Mouse (Mus musculus): ENCODE results near the gene Arvcf.
A peak's percentile ranks its signal among the peaks of the same experiment; 100 is the strongest.

Gene Arvcf

DNA sequence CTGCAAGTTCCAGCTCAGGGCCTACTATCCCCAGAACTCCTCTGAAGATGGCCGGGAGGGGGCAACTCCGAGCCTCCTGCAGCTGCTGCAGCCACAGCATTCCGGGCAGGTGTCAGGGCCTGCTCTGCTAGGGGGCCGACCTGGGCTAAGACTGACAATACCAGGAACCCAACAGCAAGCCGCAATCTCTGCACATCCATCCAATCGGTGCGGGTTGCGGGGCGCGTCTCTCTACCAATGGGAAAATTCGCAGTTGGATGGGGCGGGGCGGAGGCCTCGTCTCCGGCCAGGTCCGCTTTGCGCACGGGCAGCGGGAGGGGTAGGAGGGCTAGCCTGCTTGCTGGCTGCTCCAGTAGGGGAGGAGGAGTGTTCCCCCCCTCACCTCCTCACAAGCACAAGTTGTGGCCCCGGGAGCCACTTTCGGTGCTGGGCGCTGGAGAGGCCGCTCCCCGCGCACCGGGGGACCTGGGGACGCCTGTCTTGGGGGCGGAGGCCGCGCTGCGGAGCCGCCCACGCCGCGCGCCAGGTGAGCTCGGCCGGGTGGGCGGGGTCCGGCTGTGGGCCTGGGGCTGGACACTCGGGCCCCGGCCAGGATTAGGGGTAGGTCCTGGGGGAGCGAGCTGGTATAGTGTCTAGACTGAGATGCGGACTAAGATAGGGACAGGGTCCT lies at the start of gene Arvcf, which contains the start of gene Tango2:
Gene Arvcf, plus strand, starts transcription at position 252 of the 670 bp plus-strand sequence.
Gene Tango2, minus strand, starts transcription at position 173 of the 670 bp plus-strand sequence.
- peak; percentile 98 for DNase-seq

DNA sequence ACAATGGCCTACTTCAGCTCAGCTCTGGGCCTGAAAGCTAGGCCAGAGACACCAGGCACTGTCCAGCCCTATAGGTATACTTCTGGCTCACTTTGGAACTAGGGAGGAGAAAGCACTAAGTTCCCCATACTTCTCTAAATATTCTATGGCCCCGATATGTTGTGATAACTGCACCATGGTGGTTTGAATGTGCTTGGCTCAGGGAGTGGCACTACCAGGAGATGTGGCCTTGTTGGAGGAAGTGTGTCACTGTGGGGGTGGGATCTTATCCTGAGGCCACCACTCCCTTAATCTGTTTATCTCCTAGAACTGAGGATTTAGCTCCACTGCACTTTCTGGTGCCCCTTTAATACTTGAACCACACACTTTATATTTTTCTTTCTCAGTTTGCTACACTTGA lies 39.8 kb upstream of the Arvcf start:
- no peak for DNase-seq

- no peak for DNase-seq
Measured at GRCm38 (mm10) chr16:18318992-18319391, 29.0 kb upstream of the Arvcf start.

GRCm38 (mm10) chr16:18321443-18321842 lies 26.5 kb upstream of the Arvcf start:
- no peak for DNase-seq

- no peak for DNase-seq
Measured at GRCm38 (mm10) chr16:18323460-18323859, 24.5 kb upstream of the Arvcf start.

GRCm38 (mm10) chr16:18324031-18324430 lies 24.0 kb upstream of the Arvcf start:
- DNase-seq, result no peak

- no peak for DNase-seq
Measured at GRCm38 (mm10) chr16:18325741-18326140, 22.2 kb upstream of the Arvcf start.

DNA sequence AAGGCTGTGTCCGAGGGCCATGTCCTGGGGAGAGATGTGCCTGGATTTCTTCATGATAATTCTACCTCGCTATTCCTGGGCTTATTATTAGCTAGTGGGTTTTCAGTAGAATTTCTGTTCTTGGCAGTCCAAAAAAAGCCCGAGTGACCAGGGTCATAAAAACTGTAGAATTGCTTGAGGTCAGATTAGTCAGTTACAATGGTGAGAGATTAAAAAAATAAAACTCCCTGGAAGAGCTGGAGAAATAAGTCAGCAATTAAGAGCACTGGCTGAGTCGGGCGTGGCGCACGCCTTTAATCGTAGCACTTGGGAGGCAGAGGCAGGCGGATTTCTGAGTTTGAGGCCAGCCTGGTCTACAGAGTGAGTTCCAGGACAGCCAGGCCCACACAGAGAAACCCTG lies 20.0 kb upstream of the Arvcf start:
- DNase-seq, result no peak

DNA sequence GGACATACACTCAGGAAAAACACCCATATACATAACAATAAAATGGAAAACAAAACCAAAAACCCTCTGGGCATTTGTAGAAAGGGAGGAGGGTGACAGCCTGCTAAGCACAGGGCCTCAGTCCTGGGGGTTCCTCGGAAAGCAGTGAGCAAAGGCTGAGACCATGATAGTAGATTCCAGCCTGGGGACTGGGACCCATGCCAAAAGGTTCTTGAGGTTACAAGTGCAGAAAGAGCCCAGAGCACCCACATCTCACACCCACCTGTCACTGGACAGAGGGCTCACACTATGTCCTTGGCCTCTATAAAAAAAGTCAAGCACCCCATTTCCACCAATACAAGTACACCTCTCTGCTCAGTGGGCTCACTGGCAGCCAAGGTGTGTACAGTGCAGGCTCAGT lies 19.5 kb upstream of the Arvcf start:
- DNase-seq, result no peak

GRCm38 (mm10) chr16:18333976-18334375 lies 14.0 kb upstream of the Arvcf start:
- no peak for DNase-seq

DNA sequence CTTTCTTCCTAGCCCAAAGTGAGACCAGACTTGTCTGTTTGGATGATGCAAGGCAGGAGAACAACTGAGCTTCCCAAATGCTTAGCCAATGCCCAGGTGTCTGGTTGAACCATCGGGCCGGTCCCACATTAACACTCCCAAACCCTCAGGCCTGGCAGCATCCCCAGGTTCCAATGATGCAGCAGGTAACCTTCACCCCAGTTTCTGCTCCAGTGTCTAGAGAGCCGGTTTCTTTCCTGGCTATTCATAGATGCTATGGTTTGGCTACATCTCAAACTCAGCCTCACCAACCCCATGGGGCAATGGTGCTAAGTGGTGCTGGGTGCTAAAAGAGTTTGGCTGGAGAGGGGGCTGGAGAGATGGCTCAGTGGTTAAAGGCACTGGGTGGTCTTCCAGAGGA lies 12.0 kb upstream of the Arvcf start:
- DNase-seq, result no peak

DNA sequence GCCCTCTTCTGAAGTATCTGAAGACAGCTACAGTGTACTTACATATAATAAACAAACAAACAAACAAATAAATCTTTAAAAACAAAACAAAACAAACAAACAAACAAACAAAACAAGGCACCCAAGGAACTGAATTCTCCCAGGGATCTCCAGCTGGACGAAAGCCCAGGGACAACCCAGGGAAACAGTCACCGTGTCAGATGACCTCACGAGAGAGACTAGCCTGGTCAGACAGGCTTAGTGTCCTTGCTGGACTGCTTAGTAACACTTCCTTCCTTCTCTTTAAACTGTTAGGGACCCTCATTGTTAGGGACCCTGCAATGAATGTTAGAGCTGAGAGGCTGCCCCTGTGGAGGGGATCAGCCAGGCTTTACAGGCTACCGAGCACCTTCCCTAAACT lies 10.7 kb upstream of the Arvcf start:
- no peak for DNase-seq

- peak; percentile 41 for DNase-seq
Measured at GRCm38 (mm10) chr16:18339866-18340265, 8.1 kb upstream of the Arvcf start.

- DNase-seq, result peak; percentile 36
Measured at GRCm38 (mm10) chr16:18341605-18342004, 6.4 kb upstream of the Arvcf start.

DNA sequence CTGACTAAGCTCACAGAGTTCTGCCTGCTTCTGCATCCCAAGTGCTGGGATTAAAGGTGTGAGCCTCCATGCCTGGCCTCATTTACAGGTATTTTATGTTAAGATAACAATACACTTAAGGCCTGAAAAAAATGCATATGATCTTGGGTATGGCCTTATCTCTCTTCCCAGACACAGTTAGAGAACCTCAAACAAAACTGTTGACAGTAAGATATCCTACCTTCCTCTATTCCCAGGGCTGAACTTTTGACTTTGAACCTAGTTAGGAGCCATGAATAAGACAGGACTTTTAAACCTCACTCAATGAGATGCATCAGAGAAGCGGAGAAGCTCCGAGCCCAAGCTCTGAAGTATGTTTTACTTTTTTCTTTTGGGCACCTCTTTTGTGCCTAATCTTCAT lies 5.9 kb upstream of the Arvcf start:
- DNase-seq, result no peak

DNA sequence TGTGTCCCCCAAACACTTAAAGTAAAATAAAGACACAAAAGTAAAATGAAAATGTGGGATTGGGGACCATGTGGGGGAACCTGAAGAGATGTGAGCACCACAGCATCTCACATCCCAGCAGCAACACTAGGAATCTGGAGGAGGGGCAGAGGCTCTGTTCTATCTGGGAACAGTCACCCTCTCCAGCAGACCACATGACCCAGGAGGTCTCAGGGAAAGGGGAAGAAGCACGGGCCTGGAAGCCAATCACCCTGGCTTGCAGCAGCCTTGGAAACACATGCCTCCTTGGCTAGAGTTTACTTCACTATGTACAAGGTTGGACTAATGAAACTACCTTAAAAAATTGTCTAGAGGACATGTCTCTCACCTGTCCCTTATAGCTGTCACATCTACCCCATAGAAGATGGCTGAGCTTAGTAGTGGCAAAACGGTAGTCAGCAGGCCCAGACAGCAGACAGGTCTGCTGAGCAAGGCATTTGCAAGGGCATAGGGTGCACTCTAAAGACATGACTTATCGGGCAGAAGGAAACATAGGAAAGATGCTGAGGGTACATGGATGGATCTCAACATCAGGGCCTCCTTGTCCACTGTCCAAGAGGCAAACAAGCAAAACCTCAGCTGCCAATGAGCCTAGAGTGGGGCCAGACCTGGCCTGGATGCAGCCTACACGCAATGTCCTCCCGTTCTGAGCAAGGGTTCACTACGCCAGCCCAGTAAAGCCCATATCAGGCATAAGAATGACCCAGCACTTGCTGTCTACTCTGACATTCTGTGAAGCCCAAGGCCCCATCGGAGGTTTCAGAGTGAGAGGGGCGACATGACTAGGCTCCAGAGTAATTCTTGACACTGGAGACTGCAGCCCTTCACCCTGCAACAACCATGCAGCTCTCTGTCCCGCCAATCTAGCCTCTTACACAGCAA lies 5.1 kb upstream of the Arvcf start:
- DNase-seq, result peak; percentile 62

DNA sequence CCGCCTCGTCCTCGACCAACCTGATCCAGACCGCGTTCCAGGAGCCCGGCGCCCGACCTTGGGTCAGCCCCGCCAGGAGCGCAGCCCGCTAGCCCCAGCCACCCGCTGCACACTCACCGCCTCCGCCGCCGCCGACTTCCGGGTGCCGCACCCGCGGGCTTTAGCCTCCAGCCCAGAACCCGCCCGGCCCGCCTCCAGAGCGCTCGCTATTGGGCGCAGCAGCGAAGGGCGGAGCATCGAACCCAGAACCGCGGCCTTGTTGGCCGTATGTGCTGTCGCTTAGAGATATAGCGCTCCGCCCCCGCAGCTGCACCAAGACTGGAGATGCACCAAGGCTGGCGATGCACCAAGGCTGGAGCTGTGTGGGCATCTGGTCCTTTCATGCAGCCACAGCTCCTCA lies 4.2 kb upstream of the Arvcf start:
- DNase-seq, result peak; percentile 96

- peak; percentile 95 for DNase-seq
Measured at GRCm38 (mm10) chr16:18345243-18345642, 2.7 kb upstream of the Arvcf start.

DNA sequence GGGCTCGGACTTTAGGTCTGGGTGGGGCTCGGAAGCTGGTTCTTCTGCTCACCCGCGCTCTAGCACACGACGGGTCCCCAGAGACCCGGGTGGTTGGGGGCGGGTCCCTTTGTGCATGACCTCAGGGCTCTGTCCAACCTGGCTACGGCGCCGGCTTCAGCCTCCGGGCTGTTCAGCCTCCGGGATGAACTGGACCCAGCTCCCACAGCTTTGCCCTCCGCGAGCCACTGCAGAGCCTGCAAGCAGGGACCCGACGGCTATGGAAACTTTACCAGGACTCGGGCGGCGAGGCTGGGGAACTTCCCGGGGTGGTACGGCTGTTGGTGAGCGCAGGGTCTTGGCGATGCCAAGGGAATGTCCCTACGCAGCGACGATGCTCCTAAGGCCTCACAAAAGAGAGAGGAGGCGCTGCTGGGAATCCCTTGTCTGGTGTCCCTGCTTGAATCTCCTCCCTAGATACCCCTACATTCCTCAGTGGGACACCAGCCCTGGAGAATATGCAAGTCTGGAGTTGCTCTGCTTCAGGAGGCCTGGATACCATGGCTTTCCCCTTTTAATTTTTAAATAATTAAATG lies 706 bp downstream of the Arvcf start:
- no peak for DNase-seq

DNA sequence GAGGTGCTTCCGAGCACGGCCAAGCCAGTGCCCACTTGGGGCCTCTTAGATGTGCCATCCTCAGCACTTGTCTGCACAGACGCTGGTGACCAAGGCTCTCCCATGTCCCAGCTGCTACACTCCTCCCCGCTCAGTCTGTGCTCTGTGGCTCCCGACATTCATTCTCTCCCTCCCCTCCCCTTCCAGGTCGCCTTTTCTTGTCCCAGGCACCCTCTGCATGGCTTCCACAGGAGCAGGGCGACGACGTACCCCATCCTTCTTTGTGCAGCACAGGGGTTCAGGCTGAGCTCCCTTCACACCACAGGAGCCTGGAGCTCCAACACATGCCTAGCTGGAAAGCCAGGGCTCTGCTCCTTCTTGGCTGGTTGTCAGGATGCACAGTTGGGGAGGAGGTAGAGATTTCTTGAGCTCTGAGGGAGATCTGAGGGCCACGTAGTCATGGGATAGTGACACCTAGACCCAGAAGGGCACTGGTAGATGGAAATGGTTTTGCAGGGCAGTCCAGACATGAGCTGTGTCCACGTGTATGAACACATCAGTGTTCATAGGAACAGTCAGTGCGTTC lies 1.9 kb downstream of the Arvcf start:
- DNase-seq, result peak; percentile 58

- DNase-seq, result peak; percentile 81
Measured at GRCm38 (mm10) chr16:18351313-18352055, 3.5 kb downstream of the Arvcf start.

DNA sequence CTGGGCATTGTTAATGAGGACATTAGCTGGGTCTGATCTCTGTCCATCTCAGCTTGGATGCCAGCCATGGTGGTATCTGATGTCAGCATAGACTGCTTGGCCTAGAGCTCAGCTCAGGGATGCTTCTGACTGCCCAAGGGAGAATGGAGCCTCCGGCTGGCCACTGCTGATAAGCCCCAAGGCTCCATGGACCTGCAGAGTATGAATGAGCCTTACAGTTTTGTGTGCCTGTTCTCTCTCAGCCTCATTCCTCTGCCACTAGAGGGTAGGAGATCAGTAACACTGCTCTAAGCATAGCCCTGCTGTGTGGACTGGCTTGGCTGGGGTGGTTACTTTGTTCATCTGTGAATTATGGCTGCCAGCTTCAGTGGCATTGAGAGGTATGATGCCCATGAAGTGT lies 5.1 kb downstream of the Arvcf start:
- peak; percentile 34 for DNase-seq

- no peak for DNase-seq
Measured at GRCm38 (mm10) chr16:18356961-18357360, 9.0 kb downstream of the Arvcf start.

Measured in cerebellum, adult 9-10 months (tissue).